Mouse (Mus musculus) ZHBTc4 (cell line): ENCODE data around the gene 1700042G07Rik.

ENCODE experiments used
- DNase-seq: peaks from one replicate; pipeline ENCODE4 v3.0.0-alpha.2; 2011; ENCODE audit warnings: low read depth, low spot score

Gene 1700042G07Rik

GRCm38 (mm10) chr4:116173072-116173471 is at the start of gene 1700042G07Rik, which contains the start of gene Gm49337:
Gene 1700042G07Rik (plus strand): TSS chr4:116173372.
Gene Gm49337 (plus strand): TSS chr4:116173384.
- DNase-seq: peak; percentile 46

GRCm38 (mm10) chr4:116123602-116124519 is 49.3 kb upstream of the 1700042G07Rik start, which contains the start of the genes Rad54l and Pomgnt1:
Gene Rad54l (minus strand): TSS chr4:116123690.
Gene Pomgnt1 (plus strand): TSS chr4:116123840.
- DNase-seq: peak; percentile 99

- no peak for DNase-seq
These were observed 47.3 kb upstream of the 1700042G07Rik start for GRCm38 (mm10) chr4:116125803-116126386.

- DNase-seq: peak; percentile 20
These were observed 45.2 kb upstream of the 1700042G07Rik start for GRCm38 (mm10) chr4:116127956-116128355.

GRCm38 (mm10) chr4:116133126-116133525 is 40.0 kb upstream of the 1700042G07Rik start:
- DNase-seq: no peak

- DNase-seq: peak; percentile 60
These were observed 38.2 kb upstream of the 1700042G07Rik start for GRCm38 (mm10) chr4:116134990-116135389.

GRCm38 (mm10) chr4:116137421-116137996 is 35.7 kb upstream of the 1700042G07Rik start:
- no peak for DNase-seq

GRCm38 (mm10) chr4:116140801-116141574 is 32.2 kb upstream of the 1700042G07Rik start:
- peak; percentile 70 for DNase-seq

GRCm38 (mm10) chr4:116141736-116142135 is 31.4 kb upstream of the 1700042G07Rik start:
- DNase-seq: peak; percentile 59

- no peak for DNase-seq
These were observed 30.9 kb upstream of the 1700042G07Rik start for GRCm38 (mm10) chr4:116142269-116142668.

GRCm38 (mm10) chr4:116143317-116143811 is 29.8 kb upstream of the 1700042G07Rik start:
- DNase-seq: no peak

GRCm38 (mm10) chr4:116143891-116144717 is 29.1 kb upstream of the 1700042G07Rik start:
- peak; percentile 62 for DNase-seq

GRCm38 (mm10) chr4:116149812-116150155 is 23.4 kb upstream of the 1700042G07Rik start:
- DNase-seq: no peak

- DNase-seq: peak; percentile 68
These were observed 22.9 kb upstream of the 1700042G07Rik start for GRCm38 (mm10) chr4:116150156-116150861.

- DNase-seq: no peak
These were observed 22.3 kb upstream of the 1700042G07Rik start for GRCm38 (mm10) chr4:116150862-116151221.

GRCm38 (mm10) chr4:116151238-116151637 is 21.9 kb upstream of the 1700042G07Rik start, which contains the start of gene Lurap1:
Gene Lurap1 (minus strand): TSS chr4:116151338.
- no peak for DNase-seq

GRCm38 (mm10) chr4:116152702-116153101 is 20.5 kb upstream of the 1700042G07Rik start:
- DNase-seq: no peak

GRCm38 (mm10) chr4:116157882-116158281 is 15.3 kb upstream of the 1700042G07Rik start:
- DNase-seq: no peak

GRCm38 (mm10) chr4:116159912-116160311 is 13.3 kb upstream of the 1700042G07Rik start:
- DNase-seq: peak; percentile 53

GRCm38 (mm10) chr4:116160769-116161168 is 12.4 kb upstream of the 1700042G07Rik start:
- DNase-seq: no peak
